Mouse (Mus musculus) spleen, postnatal 4 days (tissue): ENCODE data around the gene Pla2g15.

Source experiments
- DNase-seq, 2 experiments: peaks; one replicate each; pipeline ENCODE4 v3.0.0; 2022; ENCODE audit warnings: low spot score in 2 of 2

The Pla2g15 gene

GRCm38 (mm10) chr8:106149801-106150652, at the start of gene Pla2g15:
Gene Pla2g15, plus strand, starts transcription at chr8:106150399.
- DNase-seq, result peak; percentile 92 to 94

- DNase-seq, result no peak
Observed at GRCm38 (mm10) chr8:106102321-106102720, 47.9 kb upstream of the Pla2g15 start.

DNA sequence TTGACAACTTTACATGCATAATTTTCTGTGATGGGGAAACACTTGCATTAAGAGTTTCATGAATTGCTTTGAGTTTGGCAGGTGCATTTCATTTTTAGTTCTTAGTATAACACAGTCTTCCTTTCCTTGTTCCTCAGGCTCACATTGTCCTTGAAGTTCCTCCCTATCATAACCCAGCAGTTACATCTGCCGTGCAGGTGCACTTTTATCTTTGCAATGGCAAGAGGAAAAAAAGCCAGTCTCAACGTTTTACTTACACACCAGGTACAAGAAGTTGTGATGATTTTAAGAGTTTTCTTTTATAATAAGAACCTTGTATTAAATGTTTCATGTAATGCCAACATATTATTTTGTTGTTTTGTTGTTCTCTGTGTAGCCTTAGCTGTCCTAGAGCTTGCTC, 46.3 kb upstream of the Pla2g15 start:
- no peak for DNase-seq

GRCm38 (mm10) chr8:106106193-106106592, 44.0 kb upstream of the Pla2g15 start:
- no peak for DNase-seq

DNA sequence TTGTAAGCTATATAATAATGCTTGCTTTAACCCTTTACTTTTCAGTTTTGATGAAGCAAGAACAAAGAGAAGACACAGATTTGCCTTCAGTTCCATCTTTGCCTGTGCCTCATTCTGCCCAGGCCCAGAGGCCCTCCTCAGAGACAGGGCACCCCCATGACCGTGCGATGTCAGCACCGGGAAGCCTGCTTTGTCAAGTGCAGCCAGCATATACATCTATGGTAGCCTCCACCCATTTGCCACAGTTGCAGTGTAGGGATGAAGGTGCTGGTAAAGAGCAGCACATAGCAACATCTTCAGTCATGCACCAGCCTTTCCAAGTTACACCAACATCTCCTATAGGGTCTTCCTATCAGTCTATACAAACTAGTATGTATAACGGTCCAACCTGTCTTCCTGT, 42.1 kb upstream of the Pla2g15 start:
- peak; percentile 30 to 80 for DNase-seq

- DNase-seq, result peak; percentile 36 to 79
Observed at GRCm38 (mm10) chr8:106108729-106109128, 41.5 kb upstream of the Pla2g15 start.

DNA sequence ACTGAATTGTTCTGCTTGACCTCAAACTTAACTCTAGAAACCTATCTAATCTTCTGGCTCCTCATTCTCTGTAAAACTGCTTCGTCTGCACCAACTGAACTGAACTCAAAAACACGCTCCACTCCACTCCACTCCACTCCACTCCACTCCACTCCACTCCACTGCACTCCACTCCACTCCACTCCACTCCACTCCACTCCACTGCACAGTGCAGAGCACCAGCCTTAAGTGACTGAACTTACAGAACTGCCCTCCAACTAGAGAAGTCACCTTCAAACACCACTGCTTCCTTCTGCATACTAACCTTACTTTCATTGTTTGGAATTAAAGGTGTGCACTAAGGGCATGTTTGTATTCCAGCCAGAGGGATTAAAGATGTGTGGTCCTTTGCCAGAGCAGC, 38.2 kb upstream of the Pla2g15 start:
- no peak for DNase-seq

- DNase-seq, result no peak
Observed at GRCm38 (mm10) chr8:106112514-106112913, 37.7 kb upstream of the Pla2g15 start.

DNA sequence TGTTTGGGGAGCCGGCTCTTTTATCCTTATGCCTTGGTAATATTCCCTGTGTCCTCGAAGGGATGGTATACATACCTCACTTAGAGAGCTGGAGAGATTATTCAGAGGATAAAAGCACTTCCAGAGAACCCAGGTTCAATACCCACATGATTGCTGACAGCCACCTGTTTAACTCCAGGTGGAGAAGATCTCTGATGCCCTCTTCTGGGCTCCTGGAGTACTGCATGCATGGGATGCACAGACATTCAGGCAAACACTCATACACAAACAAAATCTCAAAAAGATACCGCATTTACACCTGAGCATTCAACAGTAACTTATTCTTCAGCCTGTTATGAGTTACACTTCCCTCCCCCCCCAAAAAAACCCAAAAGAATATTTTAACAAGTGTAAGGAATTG, 34.3 kb upstream of the Pla2g15 start:
- peak; percentile 63 to 86 for DNase-seq

- no peak for DNase-seq
Observed at GRCm38 (mm10) chr8:106123443-106123842, 26.8 kb upstream of the Pla2g15 start.

- no peak for DNase-seq
Observed at GRCm38 (mm10) chr8:106126055-106126454, 24.1 kb upstream of the Pla2g15 start.

DNA sequence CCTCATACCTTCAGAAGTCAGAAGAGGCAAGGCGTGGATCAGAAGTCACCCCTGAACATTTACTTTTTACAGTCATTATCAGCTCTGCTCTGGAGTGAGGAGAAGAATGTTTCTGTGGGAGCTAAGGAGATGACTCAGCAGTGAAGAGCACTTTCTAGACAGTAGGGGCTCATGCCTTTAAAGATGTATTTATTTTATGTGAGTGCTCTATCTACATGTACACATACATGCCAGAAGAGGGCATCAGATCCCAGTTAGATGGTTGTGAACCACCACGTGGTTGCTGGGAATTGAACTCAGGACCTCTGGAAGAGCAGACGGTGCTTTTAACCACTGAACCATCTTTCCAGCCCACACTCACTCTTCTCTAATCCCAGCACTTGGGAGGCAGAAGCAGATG, 23.1 kb upstream of the Pla2g15 start:
- no peak for DNase-seq

GRCm38 (mm10) chr8:106127882-106128410, 22.3 kb upstream of the Pla2g15 start:
- peak; percentile 36 to 82 for DNase-seq

GRCm38 (mm10) chr8:106129232-106129930, 20.8 kb upstream of the Pla2g15 start:
- peak in 1 of 2 experiments; percentile 74 for DNase-seq

DNA sequence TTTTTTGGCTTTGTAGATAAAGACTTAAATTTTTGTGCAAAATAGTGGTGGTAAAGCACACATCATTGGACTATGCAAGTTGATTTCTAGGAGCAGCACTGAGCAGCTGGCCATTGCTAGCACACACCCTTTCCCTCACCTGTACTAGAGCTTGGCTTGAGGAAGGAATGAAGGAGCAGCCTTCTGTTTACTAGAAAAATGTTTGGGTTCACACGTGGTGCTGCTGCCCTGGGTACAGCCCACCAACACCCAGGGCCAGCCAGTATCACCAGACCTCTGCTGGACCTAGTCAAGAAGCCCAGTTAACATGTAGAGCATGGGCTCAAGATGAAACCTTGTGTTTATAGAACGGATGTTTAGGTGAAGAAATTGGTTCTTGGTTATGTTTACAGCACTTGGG, 20.2 kb upstream of the Pla2g15 start:
- peak in 1 of 2 experiments; percentile 75 for DNase-seq

- no peak for DNase-seq
Observed at GRCm38 (mm10) chr8:106130505-106130904, 19.7 kb upstream of the Pla2g15 start.

- DNase-seq, result no peak
Observed at GRCm38 (mm10) chr8:106131021-106131420, 19.2 kb upstream of the Pla2g15 start.

- no peak for DNase-seq
Observed at GRCm38 (mm10) chr8:106131488-106132222, 18.5 kb upstream of the Pla2g15 start.

DNA sequence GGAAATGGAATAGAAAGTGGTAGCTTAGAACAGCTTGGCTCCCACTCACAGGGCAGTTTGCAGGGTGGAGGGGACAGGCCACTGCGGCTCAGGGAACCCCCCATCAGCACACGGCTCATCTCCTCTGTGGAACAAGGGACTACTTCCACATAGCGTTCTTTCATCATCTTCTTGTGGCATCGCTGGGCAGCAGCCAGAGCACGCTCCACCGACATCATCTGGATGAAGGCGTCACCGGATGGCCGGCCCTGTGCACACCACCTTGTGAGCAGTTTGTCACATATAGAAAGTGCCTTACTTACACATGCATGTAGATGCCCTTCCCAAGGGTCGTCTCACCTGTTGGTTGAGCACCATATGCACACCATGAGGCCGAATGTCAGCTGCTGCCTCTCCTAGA, 17.8 kb upstream of the Pla2g15 start:
- DNase-seq, result no peak

- DNase-seq, result peak in 1 of 2 experiments; percentile 63
Observed at GRCm38 (mm10) chr8:106133526-106133925, 16.7 kb upstream of the Pla2g15 start.

DNA sequence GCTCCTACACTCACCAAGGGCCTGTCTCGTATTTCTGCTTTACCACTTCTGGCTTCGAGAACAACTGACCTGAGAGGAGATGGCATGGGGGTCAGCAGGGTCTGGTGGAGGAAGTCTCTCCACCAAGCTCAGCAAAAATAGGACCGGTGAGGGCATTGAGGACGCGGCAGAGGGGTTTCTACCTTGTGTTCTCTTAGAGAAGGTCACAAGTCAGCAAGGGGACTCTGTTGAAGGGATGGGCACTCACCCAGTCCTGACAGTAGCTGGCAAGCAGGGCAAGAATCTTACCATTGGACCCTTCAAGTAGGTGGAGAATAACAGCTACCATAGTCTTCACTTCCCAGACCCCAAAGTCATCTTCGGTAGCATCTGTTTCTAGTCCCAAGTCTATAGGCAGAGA, 16.3 kb upstream of the Pla2g15 start:
- no peak for DNase-seq
